Mouse (Mus musculus) neural tube, embryonic 14.5 days (tissue): ENCODE results near the gene Myd88. TPM values are rescaled to one million over a fixed set of nuclear protein-coding genes. Genes with fewer than 3 reads are reported as not detected.

ENCODE experiments used
- ATAC-seq: fragments of 200-750 bp; cut with Nextera tagmentation; 2 replicates; pipeline ENCODE4 v1.8.0; 2017; ENCODE audit warnings: low read depth, mild to moderate bottlenecking, moderate TSS enrichment, moderate library complexity
- H3K27ac ChIP-seq: fragments of 300-500 bp; sonication (generic); 2 replicates; pipeline ENCODE4 v1.5.1; 2014; ENCODE audit warnings: low read depth, mild to moderate bottlenecking, control low read depth, low read length, moderate library complexity, mixed read lengths
- H3K27me3 ChIP-seq: fragments of 300-500 bp; sonication (generic); 2 replicates; pipeline ENCODE4 v1.6.1; 2014; ENCODE audit warnings: low read length; ENCODE audit not compliant: control insufficient read depth, insufficient read depth
- H3K36me3 ChIP-seq: fragments of 300-500 bp; sonication (generic); 2 replicates; pipeline ENCODE4 v1.6.1; 2014; ENCODE audit warnings: low read length, mixed read lengths; ENCODE audit not compliant: control insufficient read depth, insufficient read depth
- H3K4me1 ChIP-seq: fragments of 300-500 bp; sonication (generic); 2 replicates; pipeline ENCODE4 v1.6.1; 2014; ENCODE audit warnings: low read length; ENCODE audit not compliant: control insufficient read depth, insufficient read depth
- H3K4me2 ChIP-seq: fragments of 300-500 bp; sonication (generic); 2 replicates; pipeline ENCODE4 v1.6.1; 2014; ENCODE audit warnings: mild to moderate bottlenecking, low read depth, low read length, control low read depth
- H3K4me3 ChIP-seq: fragments of 300-500 bp; sonication (generic); 2 replicates; pipeline ENCODE4 v1.5.1; 2014; ENCODE audit warnings: low read depth, low read length, control low read depth, mixed read lengths
- H3K9ac ChIP-seq: fragments of 300-500 bp; sonication (generic); replicated peaks from 2 replicates; pipeline ENCODE4 v1.6.1; 2014; ENCODE audit warnings: low read depth, mild to moderate bottlenecking, control low read depth, low read length, mixed read lengths
- H3K9me3 ChIP-seq: fragments of 300-500 bp; sonication (generic); 2 replicates; pipeline ENCODE4 v1.6.1; 2016; ENCODE audit warnings: low read length; ENCODE audit not compliant: control insufficient read depth
- WGBS: fragments of 180-500 bp; shearing (Covaris S2); extraction: QIAGEN DNeasy Blood & Tissue Kit; methylation state at CpG from one replicate; pipeline ENCODE4 v1.1.7; 2014; 5-methylcytosine and 5-hydroxymethylcytosine counted together
- polyA plus RNA-seq: library from polyadenylated mRNA; unstranded; fragments of >200 nt; fragmentation: Nextera tagmentation; extraction: Ambion mirVana; gene quantifications from 2 replicates; pipeline ENCODE4 v1.2.1, GENCODE M21; 2014

The Myd88 gene
- polyA plus RNA-seq, 1 experiment from 2014 or later: 2.8 TPM

GRCm38 (mm10) chr9:119335571-119335970 lies 5.6 kb downstream of the Myd88 start:
- Histone ChIP-seq H3K36me3 (no peaks in the 10 kb centered on the region), H3K27me3 (no peaks in the 10 kb centered on the region), H3K9me3 (no peaks in the 10 kb centered on the region), H3K4me1 (0 out of 2 replicates have a peak, but pooled peaks cover 3% of the 10 kb centered on the region), H3K4me3 (no peak overlapping the region), H3K27ac (no peak overlapping the region), H3K4me2 (no peak overlapping the region), H3K9ac (no peak overlapping the region)
- ATAC-seq: no peak
- 82% methylated on average over 4 of the region's 4 CpGs for WGBS

- Histone ChIP-seq H3K27ac (no peak overlapping the region), H3K9ac (no peak overlapping the region), H3K4me1 (0 out of 2 replicates have a peak, but pooled peaks cover 3% of the 10 kb centered on the region), H3K36me3 (no peaks in the 10 kb centered on the region), H3K4me2 (no peak overlapping the region), H3K9me3 (no peaks in the 10 kb centered on the region), H3K4me3 (no peak overlapping the region), H3K27me3 (no peaks in the 10 kb centered on the region)
- no peak for ATAC-seq
- WGBS: 84% methylated on average over 2 of the region's 2 CpGs
Observed at GRCm38 (mm10) chr9:119334834-119335233, 6.4 kb downstream of the Myd88 start.

- no peaks in the 10 kb centered on the region for H3K9me3 ChIP-seq
- no peak overlapping the region for H3K27ac ChIP-seq
- no peaks in the 10 kb centered on the region for H3K36me3 ChIP-seq
- no peak overlapping the region for H3K4me3 ChIP-seq
- H3K27me3 ChIP-seq: no peaks in the 10 kb centered on the region
- H3K4me2 ChIP-seq: no peak overlapping the region
- ATAC-seq: no peak
- no peaks in the 10 kb centered on the region for H3K4me1 ChIP-seq
- no peak overlapping the region for H3K9ac ChIP-seq
- WGBS: 67% methylated on average over 10 of the region's 10 CpGs
Observed at GRCm38 (mm10) chr9:119334324-119334723, 6.9 kb downstream of the Myd88 start.

GRCm38 (mm10) chr9:119330186-119330963 lies 10.8 kb downstream of the Myd88 start:
- Histone ChIP-seq H3K4me2 (no peak overlapping the region), H3K4me1 (no peaks in the 10 kb centered on the region), H3K4me3 (no peak overlapping the region), H3K9ac (no peak overlapping the region), H3K27me3 (no peaks in the 10 kb centered on the region), H3K27ac (no peak overlapping the region), H3K9me3 (no peaks in the 10 kb centered on the region), H3K36me3 (no peaks in the 10 kb centered on the region)
- WGBS: 92% methylated on average over 15 of the region's 15 CpGs
- no peak for ATAC-seq

- 83% methylated on average over 3 of the region's 3 CpGs for WGBS
- H3K4me2 ChIP-seq: no peak overlapping the region
- H3K9ac ChIP-seq: no peak overlapping the region
- H3K9me3 ChIP-seq: no peaks in the 10 kb centered on the region
- H3K27ac ChIP-seq: no peak overlapping the region
- ATAC-seq: no peak
- H3K4me1 ChIP-seq: no peaks in the 10 kb centered on the region
- H3K4me3 ChIP-seq: no peak overlapping the region
- H3K36me3 ChIP-seq: no peaks in the 10 kb centered on the region
- H3K27me3 ChIP-seq: no peaks in the 10 kb centered on the region
Observed at GRCm38 (mm10) chr9:119328488-119328887, 12.7 kb downstream of the Myd88 start.

- no peaks in the 10 kb centered on the region for H3K9me3 ChIP-seq
- WGBS: 75% methylated on average over 1 of the region's 1 CpGs
- H3K4me2 ChIP-seq: no peak overlapping the region
- H3K36me3 ChIP-seq: no peaks in the 10 kb centered on the region
- peaks cover 4% of the 10 kb centered on the region; the same call in 1 of the 2 replicates for H3K27me3 ChIP-seq
- no peak overlapping the region for H3K27ac ChIP-seq
- no peak for ATAC-seq
- H3K4me1 ChIP-seq: peaks cover 11% of the 10 kb centered on the region; the same call in 1 of the 2 replicates
- no peak overlapping the region for H3K9ac ChIP-seq
- H3K4me3 ChIP-seq: no peak overlapping the region
Observed at GRCm38 (mm10) chr9:119324130-119324529, 17.1 kb downstream of the Myd88 start.

- Histone ChIP-seq H3K9ac (peak overlapping the region; percentile 72), H3K36me3 (no peaks in the 10 kb centered on the region), H3K9me3 (no peaks in the 10 kb centered on the region), H3K27ac (peak overlapping the region; percentile 93), H3K27me3 (peaks cover 4% of the 10 kb centered on the region; the same call in 1 of the 2 replicates), H3K4me1 (peaks cover 11% of the 10 kb centered on the region; the same call in 1 of the 2 replicates), H3K4me3 (peak overlapping the region; percentile 83), H3K4me2 (peak overlapping the region; percentile 84)
- 0 out of 2 replicates have a peak, but pooled peaks have one; percentile 4 for ATAC-seq
- 9% methylated on average over 9 of the region's 9 CpGs for WGBS
Observed at GRCm38 (mm10) chr9:119323260-119323645, 18.0 kb downstream of the Myd88 start.

GRCm38 (mm10) chr9:119322289-119323259 lies 18.6 kb downstream of the Myd88 start, which contains the start of gene Oxsr1:
Oxsr1 (minus strand) TSS chr9:119322427.
- peaks cover 11% of the 10 kb centered on the region; the same call in 1 of the 2 replicates for H3K4me1 ChIP-seq
- under 1% methylated on average over 72 of the region's 76 CpGs for WGBS

More at GRCm38 (mm10) chr9:119322289-119323259, 18.6 kb downstream of the Myd88 start, which contains the start of gene Oxsr1:
- Histone ChIP-seq H3K9ac (peak within 1 kb of the TSS; percentile 72), H3K27ac (peak within 1 kb of the TSS; percentile 93), H3K4me3 (peak within 1 kb of the TSS; percentile 83), H3K27me3 (peaks cover 4% of the 10 kb centered on the region; the same call in 1 of the 2 replicates), H3K9me3 (no peaks in the 10 kb centered on the region), H3K4me2 (peak within 1 kb of the TSS; percentile 84), H3K36me3 (no peaks in the 10 kb centered on the region)
- peak; percentile 98 for ATAC-seq
